In the genomic region with DNA sequence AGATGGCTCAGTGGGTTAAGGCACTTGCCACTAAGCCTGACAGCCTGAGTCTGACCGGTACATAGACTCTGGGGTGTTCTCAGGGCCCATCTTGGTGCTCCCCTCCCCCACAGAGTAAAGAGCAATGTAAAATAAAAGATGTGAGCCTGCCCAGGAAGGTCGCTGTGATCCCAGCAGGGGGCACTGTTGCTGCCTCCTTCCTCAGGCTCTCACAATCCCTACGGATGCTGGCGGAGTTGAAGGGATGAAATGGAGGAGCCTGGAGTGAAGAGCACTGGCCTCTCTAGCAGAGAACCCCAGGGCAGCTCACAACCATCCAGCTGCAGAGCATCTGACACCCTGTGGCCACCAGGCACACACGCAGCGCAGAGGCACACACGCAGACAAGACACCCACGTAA, we compare ENCODE assay signal across 8 mouse cellular contexts. TPM values are rescaled to one million over a fixed set of nuclear protein-coding genes. Genes with fewer than 3 reads are reported as not detected.
DNase-seq lines count a peak whose midpoint lies in the region; ATAC-seq and TF ChIP-seq lines count a peak whose summit lies in the region.

No protein-coding gene starts in this region.

- H3K4me1 ChIP-seq in heart, postnatal 0 days (ENCODE audit: control insufficient read depth, insufficient read depth): no peaks in the 10 kb centered on the region
- H3K4me1 ChIP-seq in intestine, embryonic 16.5 days (ENCODE audit: control insufficient read depth, insufficient read depth, low read length): no peaks in the 10 kb centered on the region

- 49% methylated on average over 8 of the region's 8 CpGs for WGBS in heart, postnatal 0 days
- 48% methylated on average over 8 of the region's 8 CpGs for WGBS in intestine, embryonic 16.5 days

- H3K36me3 ChIP-seq in heart, postnatal 0 days (replicated peaks; ENCODE audit: control insufficient read depth, insufficient read depth, low read length): peaks cover 11% of the 10 kb centered on the region; the same call in 1 of the 2 replicates
- H3K36me3 ChIP-seq in intestine, embryonic 16.5 days (ENCODE audit: control insufficient read depth, insufficient read depth, low read length): peaks cover 6% of the 10 kb centered on the region; the same call in 1 of the 2 replicates

- H3K4me3 ChIP-seq in heart, postnatal 0 days (ENCODE audit: low read depth, low read length): no peak overlapping the region
- H3K4me3 ChIP-seq in intestine, embryonic 16.5 days (ENCODE audit: low read length): no peak overlapping the region

- ATAC-seq in heart, postnatal 0 days (ENCODE audit: insufficient read depth, low read depth): no peak; the same call in 1 of the 2 replicates
- 0 out of 2 replicates have a peak, but pooled peaks have one; percentile 50 for ATAC-seq in intestine, embryonic 16.5 days
- ATAC-seq in megakaryocyte progenitor cell, adult 5-6 weeks (replicated peaks; ENCODE audit: poor library complexity): 0 out of 2 replicates have a peak, but pooled peaks have one; percentile 31

- TF ChIP-seq CTCF in heart, postnatal 0 days (IDR thresholded peaks at IDR 0.05; ENCODE audit: low read depth): peak; percentile 47

- no peak overlapping the region for H3K9ac ChIP-seq in heart, postnatal 0 days (replicated peaks; ENCODE audit: low read depth, low read length)
- H3K9ac ChIP-seq in intestine, embryonic 16.5 days (ENCODE audit: low read depth, low read length): no peak overlapping the region

- no peaks in the 10 kb centered on the region for H3K9me3 ChIP-seq in heart, postnatal 0 days (replicated peaks; ENCODE audit: control insufficient read depth, low read length)
- no peaks in the 10 kb centered on the region for H3K9me3 ChIP-seq in intestine, embryonic 16.5 days (ENCODE audit: control insufficient read depth, low read length)

- H3K4me2 ChIP-seq in heart, postnatal 0 days (ENCODE audit: low read depth, low read length): no peak overlapping the region
- no peak overlapping the region for H3K4me2 ChIP-seq in intestine, embryonic 16.5 days (ENCODE audit: low read depth, low read length)

- H3K27ac ChIP-seq in heart, postnatal 0 days (ENCODE audit: low read depth): no peak overlapping the region
- H3K27ac ChIP-seq in intestine, embryonic 16.5 days (ENCODE audit: low read length): no peak overlapping the region

- no peaks in the 10 kb centered on the region for H3K27me3 ChIP-seq in heart, postnatal 0 days (ENCODE audit: control insufficient read depth, insufficient read depth, low read length)
- H3K27me3 ChIP-seq in intestine, embryonic 16.5 days (replicated peaks; ENCODE audit: control insufficient read depth, insufficient read depth, low read length): no peaks in the 10 kb centered on the region

- no peak for DNase-seq in heart, postnatal 0 days (ENCODE audit: low spot score)
- no peak for DNase-seq in heart, adult 8-10 months (ENCODE audit: low spot score)
- DNase-seq in A20 (ENCODE audit: low read depth, low spot score): peak; percentile 24
- DNase-seq in ZHBTc4 (ENCODE audit: low read depth, low spot score): peak; percentile 94
- no peak for DNase-seq in T-cell, adult 2 months (ENCODE audit: low spot score)
- DNase-seq in adipocyte (ENCODE audit: low spot score): no peak

- no peak for TF ChIP-seq EP300 in heart, postnatal 0 days (IDR thresholded peaks at IDR 0.05; ENCODE audit: low read depth)

RNA-seq across cellular contexts. Expression of a gene that starts 19.9 kb away (rescaled TPM):
- total RNA-seq in heart, postnatal 0 days (2014; rRNA removed; ENCODE audit: low replicate concordance): 6.9 and 12.1 TPM in 2 replicates
- polyA plus RNA-seq in heart, postnatal 0 days (2015; fragmentation: Nextera tagmentation; extraction: Ambion mirVana): 2.4 TPM in 2 replicates
- 1 to 10 TPM; 3.8 to 5.1 (median 4.0) TPM for total RNA-seq in heart, adult 8-10 months (2022)
- 3.4 and 3.8 TPM in 2 replicates for polyA plus RNA-seq in intestine, embryonic 16.5 days (2015; fragmentation: Nextera tagmentation; extraction: Ambion mirVana)
- 14.1 and 15.2 TPM in 2 replicates for total RNA-seq in megakaryocyte progenitor cell, adult 5-6 weeks (2015)
- total RNA-seq in megakaryocyte progenitor cell, adult 5-6 weeks (2017): 11.5 and 16.6 TPM in 2 replicates

RNA-seq across cellular contexts. Expression of a gene that starts 29.2 kb away (rescaled TPM):
- total RNA-seq in heart, postnatal 0 days (2014; rRNA removed; ENCODE audit: low replicate concordance): 430 and 516 TPM in 2 replicates
- 230 and 241 TPM in 2 replicates for polyA plus RNA-seq in heart, postnatal 0 days (2015; fragmentation: Nextera tagmentation; extraction: Ambion mirVana)
- total RNA-seq in heart, adult 8-10 months (2022): 100 to 1,000 TPM; 124 to 141 (median 129) TPM
- polyA plus RNA-seq in intestine, embryonic 16.5 days (2015; fragmentation: Nextera tagmentation; extraction: Ambion mirVana): 362 and 396 TPM in 2 replicates
- 201 and 220 TPM in 2 replicates for total RNA-seq in megakaryocyte progenitor cell, adult 5-6 weeks (2015)
- total RNA-seq in megakaryocyte progenitor cell, adult 5-6 weeks (2017): 238 and 266 TPM in 2 replicates

RNA-seq across cellular contexts. Expression of a gene that starts 53.7 kb away (rescaled TPM):
- total RNA-seq in heart, postnatal 0 days (2014; rRNA removed; ENCODE audit: low replicate concordance): 0.97 and 10.7 TPM in 2 replicates
- 1.9 and 2.8 TPM in 2 replicates for polyA plus RNA-seq in heart, postnatal 0 days (2015; fragmentation: Nextera tagmentation; extraction: Ambion mirVana)
- total RNA-seq in heart, adult 8-10 months (2022): 1 to 10 TPM in 3 of 4 experiments, under 1 TPM in 1; 0.44 to 2.4 (median 1.8) TPM
- polyA plus RNA-seq in intestine, embryonic 16.5 days (2015; fragmentation: Nextera tagmentation; extraction: Ambion mirVana): 2.1 and 2.4 TPM in 2 replicates
- total RNA-seq in megakaryocyte progenitor cell, adult 5-6 weeks (2015): 33.7 and 35.8 TPM in 2 replicates
- 48.6 and 67.4 TPM in 2 replicates for total RNA-seq in megakaryocyte progenitor cell, adult 5-6 weeks (2017)

Comparison
In these comparisons a context has a peak if more than half of its experiments do, and no peak if none do; other contexts are left out.
1. DNase-seq: peak in A20 (single experiment) and ZHBTc4 (single experiment); none in heart, postnatal 0 days (single experiment), heart, adult 8-10 months (single experiment), T-cell, adult 2 months (single experiment) and adipocyte (single experiment).